Mouse (Mus musculus) heart, postnatal 4 days (tissue): Measurements from ENCODE around the gene Mfsd10. TPM values are rescaled to one million over a fixed set of nuclear protein-coding genes. Genes with fewer than 3 reads are reported as not detected.
"Not testable (repeated sequence)": the region's sequence is repeated elsewhere in the genome, so short reads cannot be mapped to it uniquely, and the experiment has no call there.

Experiments used
- DNase-seq: peaks from one replicate; pipeline ENCODE4 v3.0.0; 2021
- total RNA-seq, 2 experiments: library from RNA; stranded (reverse); gene quantifications; 2 replicates each; pipeline ENCODE4 v1.2.3; 2021

The Mfsd10 gene
- total RNA-seq, 2 experiments from 2014 or later: 27.9 to 30.5 TPM

DNA sequence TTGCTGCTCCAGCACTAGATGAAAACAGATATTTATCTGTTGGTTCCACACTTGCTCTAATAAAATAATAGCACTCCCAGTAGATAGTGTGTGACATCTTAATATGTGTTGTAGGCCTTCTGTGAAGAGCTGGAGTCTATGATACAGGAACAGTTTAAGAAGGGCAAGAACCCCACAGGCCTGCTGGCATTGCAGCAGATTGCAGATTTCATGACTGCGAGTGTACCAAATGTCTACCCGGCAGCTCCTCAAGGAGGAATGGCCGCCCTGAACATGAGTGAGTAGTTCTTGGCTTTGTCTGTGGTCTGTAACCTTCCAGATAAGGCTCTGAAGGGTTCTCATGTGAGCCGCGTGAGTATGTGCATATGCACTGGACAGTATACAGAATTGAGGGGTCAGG, 32.4 kb downstream of the Mfsd10 start:
- DNase-seq: no peak

DNA sequence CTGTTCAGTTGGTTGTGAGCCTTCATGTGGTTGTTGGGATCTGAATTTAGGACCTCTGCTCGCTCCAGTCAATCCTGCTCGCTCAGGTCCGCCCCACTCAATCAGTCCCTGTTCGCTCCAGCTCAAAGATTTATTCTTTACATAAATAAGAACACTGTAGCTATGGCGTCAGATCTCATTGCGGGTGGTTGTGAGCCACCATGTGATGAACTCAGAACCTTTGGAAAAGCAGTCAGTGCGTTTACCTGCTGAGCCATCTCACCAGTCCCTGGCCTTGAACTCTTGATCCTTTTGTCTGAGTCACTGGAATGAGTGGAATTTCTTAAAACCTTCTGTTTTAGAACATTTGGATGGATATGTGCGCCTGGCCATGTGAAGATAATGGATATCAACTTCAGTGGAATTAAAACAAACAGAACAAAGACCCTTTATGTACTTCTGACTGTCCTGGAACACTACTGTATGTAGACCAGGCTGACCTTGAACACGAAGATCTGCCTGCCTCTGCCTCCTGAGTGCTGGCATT, 43.7 kb downstream of the Mfsd10 start:
- no peak for DNase-seq

DNA sequence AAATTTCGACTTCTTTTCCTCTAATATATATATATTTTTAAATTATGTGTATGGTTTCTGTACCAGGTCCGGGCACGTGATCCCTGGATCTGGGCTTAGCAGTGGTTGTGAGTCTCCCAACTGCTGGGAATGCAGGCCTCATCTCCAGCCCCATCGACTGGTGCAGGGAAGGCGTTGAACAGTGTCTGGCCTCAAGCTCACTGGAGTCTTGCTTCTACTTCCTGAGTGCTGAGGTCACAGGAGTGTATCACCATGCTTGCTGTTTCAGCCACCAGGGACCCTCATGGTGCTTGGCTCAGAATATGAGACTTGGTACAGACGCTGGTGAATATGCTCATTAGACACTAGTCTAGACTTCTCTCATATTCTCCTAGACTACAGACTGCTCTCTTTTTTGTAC, 44.3 kb downstream of the Mfsd10 start:
- no peak for DNase-seq

DNA sequence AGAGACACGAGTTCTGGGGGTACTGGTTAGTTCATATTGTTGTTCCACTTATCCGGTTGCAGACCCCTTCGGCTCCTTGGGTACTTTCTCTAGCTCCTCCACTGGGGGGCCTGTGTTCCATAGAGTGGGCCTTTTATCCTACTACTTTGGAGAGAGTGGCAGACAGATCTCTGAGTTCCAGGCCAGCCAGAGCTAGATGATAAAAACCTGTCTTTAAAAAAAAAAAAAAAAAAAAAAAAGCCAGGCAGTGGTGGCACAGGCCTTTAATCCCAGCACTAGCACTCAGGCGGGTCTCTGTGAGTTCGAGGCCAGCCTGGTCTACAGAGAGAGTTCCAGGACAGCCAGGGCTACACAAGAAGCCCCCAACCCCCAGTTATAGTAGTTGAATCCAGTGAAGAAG, 44.8 kb downstream of the Mfsd10 start:
- not testable (repeated sequence) for DNase-seq

DNA sequence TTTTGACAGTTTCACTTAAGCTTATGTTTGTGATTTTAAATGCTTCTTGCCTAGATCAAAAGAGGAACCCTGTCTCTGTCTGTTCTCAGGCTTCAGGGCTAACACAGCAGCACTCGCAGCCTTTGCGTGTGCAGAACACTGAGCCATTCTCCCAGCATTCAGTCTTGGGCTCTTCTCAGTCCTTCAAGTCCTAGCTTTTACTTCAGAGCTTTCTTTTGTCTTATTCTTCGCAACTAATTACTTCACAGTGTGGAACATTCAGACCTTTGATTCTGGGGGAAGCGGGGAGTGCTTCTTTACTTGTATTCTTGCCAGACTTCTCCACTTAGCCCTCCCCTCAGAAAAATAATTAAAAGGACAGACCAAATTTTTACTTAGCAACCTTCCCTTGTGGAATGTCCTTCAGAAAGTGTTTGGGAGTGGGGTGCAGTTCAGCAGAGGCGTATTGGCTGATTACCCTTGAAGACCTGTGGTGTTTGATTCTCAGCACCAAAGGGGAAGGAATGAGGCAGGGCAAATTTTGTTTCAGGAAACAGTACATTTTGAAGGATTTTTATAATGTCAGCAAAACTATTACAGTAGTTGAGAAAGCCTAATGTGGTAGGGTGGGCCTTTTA, 45.5 kb downstream of the Mfsd10 start:
- DNase-seq: no peak

DNA sequence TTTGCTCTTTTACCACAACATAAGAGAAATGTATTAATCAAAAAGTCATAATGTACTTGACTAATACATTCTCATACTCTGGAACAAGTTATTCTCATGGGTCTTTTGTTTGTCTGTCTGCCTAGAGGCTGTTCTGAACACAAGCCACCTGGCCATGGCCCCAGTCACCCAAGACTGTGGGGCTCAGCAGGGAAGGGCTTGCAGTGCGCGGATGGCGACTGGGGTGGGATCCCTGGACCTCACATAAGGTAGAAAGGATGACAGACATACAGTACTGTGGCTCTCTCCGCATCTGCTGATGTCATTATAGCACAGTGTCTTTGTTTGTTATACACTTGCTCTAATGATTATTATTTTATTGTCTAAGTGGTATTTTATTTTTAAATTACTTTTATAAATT, 46.3 kb downstream of the Mfsd10 start:
- no peak for DNase-seq

DNA sequence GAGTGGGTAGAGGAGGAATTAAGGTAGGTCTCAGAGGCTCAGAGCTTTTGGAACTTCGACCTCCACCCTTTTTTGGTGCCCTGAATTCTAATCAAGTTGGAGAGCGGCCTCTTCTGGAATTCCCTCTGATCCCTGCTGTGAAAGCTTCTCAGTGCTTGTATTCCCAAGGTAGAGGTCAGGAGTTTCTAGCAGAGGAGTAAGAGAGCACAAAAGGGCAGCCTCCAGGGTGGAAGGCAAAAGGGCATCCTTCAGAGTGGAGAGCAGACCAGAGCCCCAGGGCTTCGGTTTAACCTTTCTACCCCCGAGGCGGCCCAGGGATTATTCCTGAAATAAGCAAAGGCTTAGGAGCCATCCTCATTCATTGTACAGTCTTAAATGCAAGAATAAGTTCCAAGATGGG, 47.0 kb downstream of the Mfsd10 start:
- no peak for DNase-seq

DNA sequence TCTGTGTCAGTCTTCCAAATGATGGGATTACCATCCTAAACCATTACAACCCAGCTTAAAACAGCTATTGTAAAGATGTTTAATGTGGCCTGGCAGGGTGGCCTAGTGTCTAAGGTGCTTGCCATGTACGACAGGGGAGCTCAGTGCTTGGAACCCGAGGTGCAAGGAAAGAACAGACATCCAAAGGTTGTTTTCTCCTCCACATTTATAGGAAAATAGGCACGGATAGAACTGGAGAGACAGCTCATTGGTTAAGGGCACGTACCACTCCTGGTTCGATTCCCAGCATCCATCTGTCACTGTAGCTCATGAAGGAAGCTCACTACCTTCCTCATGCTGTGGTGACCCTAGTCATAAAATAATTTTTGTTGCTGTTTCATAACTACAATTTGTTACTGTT, 49.1 kb downstream of the Mfsd10 start:
- no peak for DNase-seq

DNA sequence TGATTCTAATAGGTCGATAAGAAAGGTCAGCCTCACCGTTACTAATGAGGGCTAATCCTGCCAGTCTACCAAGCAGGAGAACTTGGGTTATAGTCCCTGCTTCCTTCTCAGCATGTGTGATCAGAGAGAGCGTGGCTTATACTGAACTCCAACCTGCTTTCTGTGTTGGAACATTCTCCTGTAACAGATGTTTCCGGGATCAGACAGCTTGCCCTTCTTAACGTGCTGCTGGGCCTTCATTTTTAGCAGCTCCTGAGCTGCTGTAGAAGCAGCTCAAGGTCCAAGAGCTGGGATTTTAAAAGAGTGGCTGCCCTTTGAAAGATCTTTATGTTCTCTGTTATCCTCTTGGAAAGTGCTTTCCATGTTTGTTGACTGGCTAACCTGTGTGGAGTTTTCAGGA, 51.8 kb downstream of the Mfsd10 start:
- no peak for DNase-seq

Other genes with a start within 250 kb of the Mfsd10 start
- 10 to 100 TPM in 1 of 2 experiments, 1 to 10 TPM in 1; 8.8 to 10.3 TPM for gene Tnip2, start 123.2 kb downstream of the Mfsd10 start, total RNA-seq
- gene Sh3bp2, start 111.4 kb downstream of the Mfsd10 start, total RNA-seq: 1 to 10 TPM; 6.1 to 7.9 TPM
- 100 to 1,000 TPM; 202 to 209 TPM for gene Add1, start 63.5 kb downstream of the Mfsd10 start, total RNA-seq
- 10 to 100 TPM; 14.1 to 15.1 TPM for gene Nop14, start 22.9 kb upstream of the Mfsd10 start, total RNA-seq
- gene Grk4, start 23.2 kb upstream of the Mfsd10 start, total RNA-seq: 1 to 10 TPM; 1.1 to 2.9 TPM
- 10 to 100 TPM; 21.8 to 22.4 TPM for gene Htt, start 124.5 kb upstream of the Mfsd10 start, total RNA-seq